Mouse (Mus musculus): ENCODE results near the gene 2510039O18Rik. TPM values are rescaled to one million over a fixed set of nuclear protein-coding genes. Genes with fewer than 3 reads are reported as not detected.

The 2510039O18Rik gene
- total RNA-seq (2021), result 10 to 100 TPM; 22.1 to 23.8 TPM
- long read RNA-seq, experiment 1, transcript 2510039O18Rik-201 (3 exons, 2,731 nt), result major isoform, 49 of 55 reads
- long read RNA-seq, experiment 1, partial matches to known transcripts, result 2 of 55 reads
- long read RNA-seq, experiment 1, other reads (novel, unspliced or antisense), result 4 of 55 reads
- long read RNA-seq, experiment 2, transcript 2510039O18Rik-201 (3 exons, 2,731 nt), result major isoform, 57 of 62 reads
- long read RNA-seq, experiment 2, partial matches to known transcripts, result 2 of 62 reads
- long read RNA-seq, experiment 2, other reads (novel, unspliced or antisense), result 3 of 62 reads

GRCm38 (mm10) chr4:147940576-147941044, at the start of gene 2510039O18Rik:
2510039O18Rik (plus strand) TSS chr4:147940895.
- intact Hi-C loops (cut with DNase I; ENCODE audit: low total_unique reads), result loop anchor here (2.0 kb wide), 1 partner anchor 74 kb away; no protein-coding TSS in a partner anchor
- DNase-seq, result peak; percentile 90

- intact Hi-C loops (cut with DNase I; ENCODE audit: low total_unique reads), result no loop called here
- DNase-seq, result no peak
Observed at GRCm38 (mm10) chr4:147895815-147896330, 44.8 kb upstream of the 2510039O18Rik start.

GRCm38 (mm10) chr4:147896411-147896810, 44.3 kb upstream of the 2510039O18Rik start:
- intact Hi-C loops (cut with DNase I; ENCODE audit: low total_unique reads), result no loop called here
- DNase-seq, result no peak

- intact Hi-C loops (cut with DNase I; ENCODE audit: low total_unique reads), result no loop called here
- peak; percentile 23 for DNase-seq
Observed at GRCm38 (mm10) chr4:147897348-147897747, 43.3 kb upstream of the 2510039O18Rik start.

- intact Hi-C loops (cut with DNase I; ENCODE audit: low total_unique reads), result no loop called here
- DNase-seq, result no peak
Observed at GRCm38 (mm10) chr4:147900452-147900851, 40.2 kb upstream of the 2510039O18Rik start.

- no peak for DNase-seq
- intact Hi-C loops (cut with DNase I; ENCODE audit: low total_unique reads), result no loop called here
Observed at GRCm38 (mm10) chr4:147902906-147903500, 37.7 kb upstream of the 2510039O18Rik start.

GRCm38 (mm10) chr4:147903601-147904000, 37.1 kb upstream of the 2510039O18Rik start:
- intact Hi-C loops (cut with DNase I; ENCODE audit: low total_unique reads), result no loop called here
- DNase-seq, result no peak

- DNase-seq, result peak; percentile 88
- intact Hi-C loops (cut with DNase I; ENCODE audit: low total_unique reads), result no loop called here
Observed at GRCm38 (mm10) chr4:147904313-147905089, 36.2 kb upstream of the 2510039O18Rik start, which contains the start of gene Mfn2. Mfn2 (minus strand) TSS chr4:147904704.

GRCm38 (mm10) chr4:147905090-147905659, 35.5 kb upstream of the 2510039O18Rik start:
- intact Hi-C loops (cut with DNase I; ENCODE audit: low total_unique reads), result no loop called here
- no peak for DNase-seq

- no peak for DNase-seq
- intact Hi-C loops (cut with DNase I; ENCODE audit: low total_unique reads), result no loop called here
Observed at GRCm38 (mm10) chr4:147906230-147906629, 34.5 kb upstream of the 2510039O18Rik start.

- no peak for DNase-seq
- intact Hi-C loops (cut with DNase I; ENCODE audit: low total_unique reads), result no loop called here
Observed at GRCm38 (mm10) chr4:147909486-147909885, 31.2 kb upstream of the 2510039O18Rik start.

- DNase-seq, result peak; percentile 40
- intact Hi-C loops (cut with DNase I; ENCODE audit: low total_unique reads), result no loop called here
Observed at GRCm38 (mm10) chr4:147918459-147919121, 22.1 kb upstream of the 2510039O18Rik start.

- DNase-seq, result no peak
- intact Hi-C loops (cut with DNase I; ENCODE audit: low total_unique reads), result no loop called here
Observed at GRCm38 (mm10) chr4:147920973-147921372, 19.7 kb upstream of the 2510039O18Rik start.

GRCm38 (mm10) chr4:147922341-147922740, 18.4 kb upstream of the 2510039O18Rik start:
- DNase-seq, result no peak

GRCm38 (mm10) chr4:147927705-147928104, 13.0 kb upstream of the 2510039O18Rik start:
- DNase-seq, result peak; percentile 62
- intact Hi-C loops (cut with DNase I; ENCODE audit: low total_unique reads), result no loop called here

More at GRCm38 (mm10) chr4:147922341-147922740, 18.4 kb upstream of the 2510039O18Rik start:
- intact Hi-C loops (cut with DNase I; ENCODE audit: low total_unique reads), result no loop called here

GRCm38 (mm10) chr4:147928136-147928535, 12.6 kb upstream of the 2510039O18Rik start:
- DNase-seq, result no peak
- intact Hi-C loops (cut with DNase I; ENCODE audit: low total_unique reads), result no loop called here

- DNase-seq, result no peak
- intact Hi-C loops (cut with DNase I; ENCODE audit: low total_unique reads), result no loop called here
Observed at GRCm38 (mm10) chr4:147928540-147928939, 12.2 kb upstream of the 2510039O18Rik start.

- intact Hi-C loops (cut with DNase I; ENCODE audit: low total_unique reads), result no loop called here
- no peak for DNase-seq
Observed at GRCm38 (mm10) chr4:147930946-147931345, 9.7 kb upstream of the 2510039O18Rik start.

GRCm38 (mm10) chr4:147934134-147934533, 6.6 kb upstream of the 2510039O18Rik start:
- no peak for DNase-seq
- intact Hi-C loops (cut with DNase I; ENCODE audit: low total_unique reads), result no loop called here
